Mouse (Mus musculus) frontal cortex, adult 2 months (tissue): ENCODE results near the gene Smdt1. TPM values are rescaled to one million over a fixed set of nuclear protein-coding genes. Genes with fewer than 3 reads are reported as not detected.

Source experiments
- DNase-seq, 2 experiments: peaks; one replicate each; pipeline ENCODE4 v3.0.0; 2022; ENCODE audit warnings: low spot score in 1 of 2; ENCODE audit errors: extremely low spot score in 1 of 2
- polyA plus RNA-seq: library from polyadenylated mRNA; depleted of rRNA; stranded (reverse); fragments of >200 nt; gene quantifications from 2 replicates; pipeline ENCODE4 v1.2.3, GENCODE M21; 2012; rRNA removed

The Smdt1 gene
- polyA plus RNA-seq, result 288 and 325 TPM in 2 replicates

GRCm38 (mm10) chr15:82338593-82339112, at the start of gene Smdt1, which contains the start of the genes Naga and Pheta2:
Smdt1 (plus strand) TSS chr15:82338959.
Naga (minus strand) TSS chr15:82338925.
Pheta2 (plus strand) TSS chr15:82338942.
- peak; percentile 89 to 95 for DNase-seq

- no peak for DNase-seq
These were observed 48.5 kb upstream of the Smdt1 start for GRCm38 (mm10) chr15:82290252-82290651.

GRCm38 (mm10) chr15:82292851-82293250, 45.9 kb upstream of the Smdt1 start:
- DNase-seq, result no peak

- DNase-seq, result no peak
These were observed 45.5 kb upstream of the Smdt1 start for GRCm38 (mm10) chr15:82293271-82293711.

- DNase-seq, result no peak
These were observed 44.7 kb upstream of the Smdt1 start for GRCm38 (mm10) chr15:82294059-82294458.

- DNase-seq, result no peak
These were observed 39.8 kb upstream of the Smdt1 start, which contains the start of gene Wbp2nl for GRCm38 (mm10) chr15:82298764-82299561. Wbp2nl (plus strand) TSS chr15:82298954.

GRCm38 (mm10) chr15:82307107-82307506, 31.7 kb upstream of the Smdt1 start:
- DNase-seq, result no peak

GRCm38 (mm10) chr15:82308416-82308815, 30.3 kb upstream of the Smdt1 start:
- DNase-seq, result no peak

- DNase-seq, result no peak
These were observed 20.9 kb upstream of the Smdt1 start for GRCm38 (mm10) chr15:82317839-82318238.

GRCm38 (mm10) chr15:82319613-82320012, 19.1 kb upstream of the Smdt1 start:
- DNase-seq, result no peak

GRCm38 (mm10) chr15:82322195-82322594, 16.6 kb upstream of the Smdt1 start:
- DNase-seq, result no peak

- no peak for DNase-seq
These were observed 13.4 kb upstream of the Smdt1 start for GRCm38 (mm10) chr15:82325382-82325781.

GRCm38 (mm10) chr15:82335194-82335593, 3.6 kb upstream of the Smdt1 start:
- no peak for DNase-seq

GRCm38 (mm10) chr15:82336629-82337028, 2.1 kb upstream of the Smdt1 start:
- no peak for DNase-seq

- DNase-seq, result no peak
These were observed 884 bp upstream of the Smdt1 start for GRCm38 (mm10) chr15:82337875-82338274.

GRCm38 (mm10) chr15:82339150-82339549, 391 bp downstream of the Smdt1 start:
- no peak for DNase-seq

- no peak for DNase-seq
These were observed 985 bp downstream of the Smdt1 start for GRCm38 (mm10) chr15:82339634-82340254.

GRCm38 (mm10) chr15:82340414-82341035, 1.8 kb downstream of the Smdt1 start:
- DNase-seq, result no peak

- DNase-seq, result no peak
These were observed 2.3 kb downstream of the Smdt1 start for GRCm38 (mm10) chr15:82341036-82341501.

- DNase-seq, result no peak
These were observed 3.1 kb downstream of the Smdt1 start for GRCm38 (mm10) chr15:82341675-82342542.
